Mouse (Mus musculus) heart, adult 18-20 months (tissue): ENCODE data around the gene Gm20869. TPM values are rescaled to one million over a fixed set of nuclear protein-coding genes. Genes with fewer than 3 reads are reported as not detected.
"Not testable (repeated sequence)": the region's sequence is repeated elsewhere in the genome, so short reads cannot be mapped to it uniquely, and the experiment has no call there.

Experiments
- DNase-seq, 2 experiments: peaks; one replicate each; pipeline ENCODE4 v3.0.0; 2021 to 2022; ENCODE audit warnings: mixed read lengths in 1 of 2
- long read RNA-seq, 2 experiments: library from polyadenylated mRNA; stranded (forward); transcript quantifications; one replicate each; pipeline ENCODE4 v2.0.0; 2021
- total RNA-seq, 2 experiments: library from RNA; stranded (reverse); gene quantifications; 2 replicates each; pipeline ENCODE4 v1.2.3; 2021

Gm20869 gene
- not detected for total RNA-seq
- long read RNA-seq, experiment 1, result 0 reads
- long read RNA-seq, experiment 2, result 0 reads

- DNase-seq, result not testable (repeated sequence)
Measured at GRCm38 (mm10) chrY:71469149-71469548, at the start of gene Gm20869. Gene Gm20869 (plus strand): TSS chrY:71469449.

Other genes starting within 250 kb of the Gm20869 start
- gene Gm20870, start 222.6 kb downstream of the Gm20869 start, total RNA-seq, result not detected